Mouse (Mus musculus) bone marrow macrophage, adult 2 months (primary cell): ENCODE data around the gene Tec. TPM values are rescaled to one million over a fixed set of nuclear protein-coding genes. Genes with fewer than 3 reads are reported as not detected.
A peak's percentile ranks its signal among the peaks of the same experiment; 100 is the strongest.

ENCODE experiments used
- H3K27ac ChIP-seq: 2 replicates; pipeline ENCODE4 v1.5.1; 2012; ENCODE audit warnings: low read depth, low read length; ENCODE audit not compliant: insufficient read depth
- H3K4me1 ChIP-seq: 2 replicates; pipeline ENCODE4 v1.6.1; 2012; ENCODE audit warnings: low read length; ENCODE audit not compliant: control insufficient read depth, insufficient read depth
- H3K4me3 ChIP-seq: 2 replicates; pipeline ENCODE4 v1.5.1; 2012; ENCODE audit warnings: mild to moderate bottlenecking, low read length, moderate library complexity; ENCODE audit not compliant: insufficient read depth
- CTCF ChIP-seq: IDR thresholded peaks from 2 replicates; pipeline ENCODE4 v1.5.1; 2012; ENCODE audit warnings: low read depth, mild to moderate bottlenecking, low read length, moderate library complexity
- POLR2A ChIP-seq: IDR thresholded peaks from 2 replicates; pipeline ENCODE4 v1.6.1; 2012; ENCODE audit warnings: mild to moderate bottlenecking, low read depth, low read length, borderline replicate concordance
- polyA plus RNA-seq: library from polyadenylated mRNA; stranded (reverse); fragments of >200 nt; gene quantifications from 2 replicates; pipeline ENCODE4 v1.2.4, GENCODE M21; 2012; ENCODE audit not compliant: missing spikeins, insufficient read depth, insufficient read length

The Tec gene
- polyA plus RNA-seq, 1 experiment = 71.7 TPM

DNA sequence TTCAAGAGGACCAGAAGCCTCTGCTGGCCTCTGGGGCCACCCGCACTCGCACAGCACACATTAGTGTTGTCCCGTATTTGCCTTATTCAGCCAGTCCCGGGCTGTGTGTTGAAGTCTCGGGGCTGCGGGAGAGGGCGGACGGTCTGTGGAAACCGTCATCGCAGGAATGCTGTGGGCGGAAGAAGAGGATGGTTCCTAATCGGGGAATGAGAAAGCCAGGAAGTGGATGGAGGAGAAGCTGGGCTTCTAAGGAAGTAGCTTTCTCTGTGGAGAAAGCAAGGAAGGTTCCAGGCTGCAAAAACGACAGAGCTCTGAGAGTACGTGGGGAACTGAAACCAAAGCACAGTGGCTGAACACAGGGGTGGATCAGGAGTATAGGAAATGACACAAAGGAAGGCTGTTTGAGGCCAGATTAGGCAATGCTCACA lies 72.1 kb downstream of the Tec start:
- peak overlapping the region; percentile 95 for H3K27ac ChIP-seq
- H3K4me1 ChIP-seq = peaks cover 76% of the 10 kb centered on the region
- peak overlapping the region; percentile 56 for H3K4me3 ChIP-seq
- no peak for TF ChIP-seq CTCF
- no peak for TF ChIP-seq POLR2A

DNA sequence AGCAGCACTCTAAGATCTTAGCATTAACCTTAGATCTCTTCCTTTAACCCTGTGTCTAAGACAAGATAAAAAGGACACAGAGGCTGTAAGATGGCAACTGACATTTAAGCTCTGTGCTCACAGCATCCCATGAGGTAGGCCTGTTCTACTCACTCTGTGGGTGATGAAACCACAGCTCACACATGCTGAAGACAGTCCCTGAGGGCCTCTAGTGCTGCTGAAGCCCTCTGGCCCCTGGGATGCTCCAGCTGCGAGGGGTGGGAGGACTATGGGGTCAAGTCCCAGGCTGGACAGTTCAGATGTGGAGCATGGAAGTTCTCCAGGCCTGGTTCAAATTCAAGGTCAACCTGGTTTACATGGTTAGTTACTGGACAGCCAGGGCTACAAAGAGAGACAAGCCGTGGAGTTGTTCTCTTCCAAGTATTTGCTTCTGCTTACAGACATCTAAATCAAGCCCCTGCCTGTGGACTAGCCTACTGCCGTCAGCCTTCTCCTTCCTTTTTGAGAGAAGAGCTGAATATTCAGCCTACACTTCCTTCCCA lies 74.9 kb downstream of the Tec start:
- peak overlapping the region; percentile 80 for H3K27ac ChIP-seq
- H3K4me3 ChIP-seq = no peak overlapping the region
- peaks cover 56% of the 10 kb centered on the region for H3K4me1 ChIP-seq
- TF ChIP-seq POLR2A = no peak
- TF ChIP-seq CTCF = no peak

GRCm38 (mm10) chr5:72791789-72792188 lies 76.5 kb downstream of the Tec start:
- peaks cover 45% of the 10 kb centered on the region for H3K4me1 ChIP-seq
- no peak overlapping the region for H3K4me3 ChIP-seq
- TF ChIP-seq POLR2A (no peak), CTCF (no peak)
- H3K27ac ChIP-seq = peak overlapping the region; percentile 3; the same call in 1 of the 2 replicates

DNA sequence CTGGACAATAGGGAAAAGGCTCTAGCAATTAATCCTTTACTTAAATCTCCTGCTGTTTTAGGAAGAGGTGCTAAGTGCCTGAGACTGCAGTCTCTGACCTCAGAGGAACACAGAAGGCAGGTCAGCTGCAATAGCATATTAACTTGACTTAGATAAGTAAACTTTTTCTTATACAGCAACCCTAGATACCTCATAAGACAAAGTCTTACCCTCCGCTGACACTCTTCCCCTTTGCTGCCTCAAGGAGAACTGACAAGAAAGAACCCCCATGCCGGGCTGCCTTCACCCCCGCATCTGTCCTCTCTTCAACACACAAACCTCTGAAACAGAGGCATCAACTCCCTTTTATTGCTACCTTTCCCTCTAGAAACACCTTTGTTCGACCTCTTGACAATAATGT lies 76.9 kb downstream of the Tec start:
- no peak overlapping the region for H3K4me3 ChIP-seq
- no peak for TF ChIP-seq POLR2A
- no peak for TF ChIP-seq CTCF
- H3K4me1 ChIP-seq = peaks cover 43% of the 10 kb centered on the region
- peak overlapping the region; percentile 3; the same call in 1 of the 2 replicates for H3K27ac ChIP-seq

DNA sequence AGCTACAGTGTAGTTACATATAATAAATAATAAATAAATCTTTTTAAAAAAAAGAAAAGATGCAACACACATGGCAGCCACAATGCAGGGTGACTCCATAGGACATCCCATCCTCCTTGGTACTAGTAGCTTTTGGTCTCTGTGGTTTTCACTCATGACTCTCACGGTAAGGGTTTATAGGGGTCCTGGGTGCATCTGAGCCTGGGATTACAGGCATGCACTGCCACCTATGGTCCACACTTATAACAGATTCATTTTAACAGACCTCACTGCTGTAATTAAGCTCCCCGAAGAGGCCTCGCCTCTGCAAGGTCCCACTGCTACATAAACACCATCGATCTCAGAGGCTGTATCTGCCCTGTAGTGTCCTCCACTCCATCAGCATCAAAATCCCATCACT lies 82.8 kb downstream of the Tec start:
- Histone ChIP-seq H3K4me3 (no peak overlapping the region), H3K27ac (no peak overlapping the region), H3K4me1 (peaks cover 16% of the 10 kb centered on the region)
- no peak for TF ChIP-seq POLR2A
- 0 out of 2 replicates have a peak, but pooled peaks have one; percentile 18 for TF ChIP-seq CTCF

DNA sequence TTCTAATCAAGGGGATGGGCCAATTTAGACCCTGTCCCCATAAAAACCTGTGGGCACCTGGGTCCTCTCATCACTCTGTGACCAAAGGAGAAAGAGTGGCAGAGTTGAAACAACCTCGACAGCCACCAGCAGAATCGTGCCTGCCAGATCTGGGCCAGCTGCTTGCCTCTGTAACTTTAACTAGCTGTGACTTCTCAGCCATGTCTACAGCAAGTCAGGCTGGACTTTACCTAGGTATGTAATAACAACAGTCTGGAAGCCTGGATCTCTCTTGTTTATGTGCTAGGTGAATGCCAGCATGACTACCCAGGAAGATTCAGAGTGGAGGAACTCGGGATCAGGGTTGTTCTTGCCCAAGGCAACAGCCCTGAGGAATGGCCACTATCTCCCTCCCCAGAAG lies 83.6 kb downstream of the Tec start:
- Histone ChIP-seq H3K4me1 (peaks cover 16% of the 10 kb centered on the region), H3K4me3 (no peak overlapping the region), H3K27ac (no peak overlapping the region)
- TF ChIP-seq POLR2A (no peak), CTCF (no peak)

- H3K4me1 ChIP-seq = peaks cover 16% of the 10 kb centered on the region
- H3K4me3 ChIP-seq = no peak overlapping the region
- TF ChIP-seq CTCF (no peak), POLR2A (no peak)
- H3K27ac ChIP-seq = no peak overlapping the region
These were observed 84.3 kb downstream of the Tec start for GRCm38 (mm10) chr5:72783957-72784356.

DNA sequence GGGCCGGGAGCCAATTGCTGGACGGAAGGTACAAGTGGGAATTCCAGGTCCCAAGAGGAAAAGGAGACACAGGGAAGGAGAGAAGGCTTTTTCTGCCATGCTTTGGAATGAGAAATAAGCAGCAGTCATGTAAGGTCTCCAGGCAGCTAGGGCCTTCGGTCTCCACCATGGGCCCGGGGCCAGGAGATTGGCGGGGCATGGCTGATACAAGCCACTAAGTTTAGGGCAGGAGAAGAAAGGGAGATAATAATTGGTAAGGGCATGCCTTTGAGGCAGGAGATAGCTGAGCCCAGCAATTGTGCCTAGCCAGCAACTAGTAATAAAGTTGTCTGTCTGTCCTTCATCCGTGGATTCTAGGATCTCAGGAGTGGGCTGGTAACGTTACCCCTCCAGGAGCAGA lies 85.2 kb downstream of the Tec start:
- TF ChIP-seq POLR2A = no peak
- TF ChIP-seq CTCF = no peak
- no peak overlapping the region for H3K27ac ChIP-seq
- no peak overlapping the region for H3K4me3 ChIP-seq
- peaks cover 16% of the 10 kb centered on the region for H3K4me1 ChIP-seq

DNA sequence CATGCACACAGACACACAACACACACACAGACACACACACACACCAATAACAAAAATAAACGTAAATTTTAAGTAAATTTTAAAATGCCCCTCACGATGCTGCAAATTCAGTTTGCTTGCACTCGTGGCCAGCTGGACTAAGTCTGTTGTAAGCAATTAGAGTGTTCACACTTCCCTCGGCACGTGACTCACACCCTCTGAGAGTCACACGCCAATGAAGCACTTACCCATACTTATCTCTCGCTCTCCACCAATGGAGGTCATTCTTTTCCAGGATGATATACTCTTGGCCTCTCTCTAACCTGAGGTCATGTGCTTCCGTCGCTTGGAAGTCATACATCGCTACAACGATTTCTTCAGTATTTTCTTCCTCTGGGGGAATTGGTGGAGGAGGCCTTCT lies 86.5 kb downstream of the Tec start:
- TF ChIP-seq POLR2A = no peak
- TF ChIP-seq CTCF = no peak
- Histone ChIP-seq H3K4me3 (no peak overlapping the region), H3K4me1 (peaks cover 20% of the 10 kb centered on the region), H3K27ac (peak overlapping the region; percentile 60)

DNA sequence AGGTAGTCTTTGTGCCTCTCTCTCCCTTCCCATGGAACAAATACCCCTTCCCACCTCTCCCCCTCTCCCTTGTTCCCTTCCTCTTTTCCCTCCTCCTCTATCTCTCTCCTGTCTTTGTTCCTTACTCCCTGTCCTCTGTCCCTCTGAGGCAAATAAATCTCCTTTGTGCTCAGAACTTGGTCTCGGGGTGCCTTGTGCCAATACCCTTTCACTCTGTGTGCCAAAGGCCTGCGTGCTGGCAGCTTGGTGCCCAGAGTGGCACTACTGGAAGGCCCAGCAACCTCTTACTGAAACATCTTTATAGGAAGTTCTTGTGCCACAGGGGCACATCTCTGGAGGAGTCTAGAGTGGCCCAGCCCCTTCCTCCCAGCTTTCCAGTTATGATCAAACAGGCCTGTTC lies 91.7 kb downstream of the Tec start:
- Histone ChIP-seq H3K4me3 (no peak overlapping the region), H3K4me1 (peaks cover 16% of the 10 kb centered on the region)
- no peak for TF ChIP-seq POLR2A
- no peak for TF ChIP-seq CTCF

More for the DNA sequence above, 91.7 kb downstream of the Tec start:
- H3K27ac ChIP-seq = peak overlapping the region; percentile 49
